Mouse (Mus musculus) C2C12 (cell line): Measurements from ENCODE around the gene Cga. TPM values are rescaled to one million over a fixed set of nuclear protein-coding genes. Genes with fewer than 3 reads are reported as not detected.

Source experiments
- H3K27me3 ChIP-seq: one replicate; pipeline ENCODE4 v1.6.1; 2011; ENCODE audit not compliant: control insufficient read depth, insufficient read depth, insufficient read length
- H3K36me3 ChIP-seq: one replicate; pipeline ENCODE4 v1.6.1; 2011; ENCODE audit not compliant: control insufficient read depth, insufficient read depth
- H3K4me3 ChIP-seq: one replicate; pipeline ENCODE4 v1.5.1; 2011; ENCODE audit warnings: mild to moderate bottlenecking, control low read depth; ENCODE audit not compliant: poor library complexity, insufficient read depth, severe bottlenecking
- H3K79me2 ChIP-seq: one replicate; pipeline ENCODE4 v1.6.1; 2011; ENCODE audit not compliant: control insufficient read depth, insufficient read depth
- H3K79me3 ChIP-seq: one replicate; pipeline ENCODE4 v1.6.1; 2011; ENCODE audit warnings: low read depth, control low read depth
- H3ac ChIP-seq: one replicate; pipeline ENCODE3; 2011; ENCODE audit warnings: low read depth; ENCODE audit not compliant: control insufficient read depth, insufficient read length
- CEBPB ChIP-seq: IDR thresholded peaks from one replicate; pipeline ENCODE4 v1.6.1; 2011; ENCODE audit warnings: low read depth, mild to moderate bottlenecking, control low read depth, moderate library complexity
- CTCF ChIP-seq: IDR thresholded peaks from one replicate; pipeline ENCODE4 v1.5.1; 2011; ENCODE audit not compliant: control insufficient read depth, insufficient read depth, insufficient read length
- FOSL1 ChIP-seq: IDR thresholded peaks from one replicate; pipeline ENCODE4 v1.8.0; 2011; ENCODE audit warnings: mild to moderate bottlenecking, low read length; ENCODE audit not compliant: poor library complexity, insufficient read depth, severe bottlenecking
- MAX ChIP-seq: IDR thresholded peaks from one replicate; pipeline ENCODE4 v1.6.1; 2011; ENCODE audit warnings: mild to moderate bottlenecking, control low read depth
- MYOD1 ChIP-seq: IDR thresholded peaks from one replicate; pipeline ENCODE4 v1.6.1; 2011; ENCODE audit warnings: low read depth; ENCODE audit not compliant: control insufficient read depth, insufficient read length
- MYOG ChIP-seq: IDR thresholded peaks from one replicate; pipeline ENCODE4 v1.6.1; 2011; ENCODE audit not compliant: control insufficient read depth, insufficient read length; ENCODE audit errors: extremely low read depth
- USF1 ChIP-seq: IDR thresholded peaks from one replicate; pipeline ENCODE4 v1.6.1; 2011; ENCODE audit warnings: low read depth, mild to moderate bottlenecking, control low read depth, moderate library complexity
- polyA plus RNA-seq: library from polyadenylated mRNA; unstranded; fragments of >200 nt; fragmentation: generic; extraction: Trizol; gene quantifications from one replicate; pipeline ENCODE4 v1.2.1, GENCODE M21; 2012; ENCODE audit warnings: missing spikeins

Cga gene
- polyA plus RNA-seq, 1 experiment = not detected

DNA sequence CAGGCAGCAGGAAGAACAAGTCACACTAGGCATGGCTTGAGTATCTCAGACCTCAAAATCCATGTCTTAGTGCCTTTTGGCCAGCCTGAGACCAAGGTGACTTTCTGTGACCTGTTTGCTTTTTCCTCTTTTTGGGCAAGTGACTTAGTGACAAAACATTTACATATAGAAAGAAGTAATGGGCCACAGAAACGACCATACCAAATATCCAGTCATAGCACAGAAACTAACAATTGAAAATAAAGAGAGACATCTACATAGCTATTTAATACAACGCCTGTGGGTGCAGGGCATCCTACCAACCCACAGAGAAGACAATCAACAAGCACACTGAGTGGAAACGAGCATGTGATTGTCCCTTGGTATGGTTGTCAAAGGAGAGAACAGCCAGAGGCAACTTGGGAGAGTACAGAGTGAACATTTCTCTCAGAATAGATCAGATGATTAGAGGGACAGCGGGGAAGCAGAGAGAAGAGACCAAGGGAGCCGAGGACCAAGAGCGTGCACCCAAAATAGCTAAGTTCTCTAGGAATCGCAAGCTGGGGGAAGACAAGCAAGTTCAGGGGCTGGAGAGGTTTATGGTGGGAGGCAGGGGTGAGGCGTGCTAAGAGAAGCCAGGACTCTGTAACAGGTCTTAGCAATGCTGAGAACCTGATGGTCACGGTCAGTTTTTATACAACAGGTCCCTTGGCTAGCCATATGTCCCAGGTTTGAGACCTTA is 7.8 kb upstream of the Cga start:
- Histone ChIP-seq H3K79me2 (peaks cover 29% of the 10 kb centered on the region), H3K27me3 (no peaks in the 10 kb centered on the region), H3K4me3 (no peak overlapping the region), H3K36me3 (no peaks in the 10 kb centered on the region), H3ac (no peak overlapping the region), H3K79me3 (peaks cover 17% of the 10 kb centered on the region)
- no peak for TF ChIP-seq FOSL1
- TF ChIP-seq CEBPB = no peak
- TF ChIP-seq CTCF = no peak
- no peak for TF ChIP-seq MYOG
- no peak for TF ChIP-seq MAX

DNA sequence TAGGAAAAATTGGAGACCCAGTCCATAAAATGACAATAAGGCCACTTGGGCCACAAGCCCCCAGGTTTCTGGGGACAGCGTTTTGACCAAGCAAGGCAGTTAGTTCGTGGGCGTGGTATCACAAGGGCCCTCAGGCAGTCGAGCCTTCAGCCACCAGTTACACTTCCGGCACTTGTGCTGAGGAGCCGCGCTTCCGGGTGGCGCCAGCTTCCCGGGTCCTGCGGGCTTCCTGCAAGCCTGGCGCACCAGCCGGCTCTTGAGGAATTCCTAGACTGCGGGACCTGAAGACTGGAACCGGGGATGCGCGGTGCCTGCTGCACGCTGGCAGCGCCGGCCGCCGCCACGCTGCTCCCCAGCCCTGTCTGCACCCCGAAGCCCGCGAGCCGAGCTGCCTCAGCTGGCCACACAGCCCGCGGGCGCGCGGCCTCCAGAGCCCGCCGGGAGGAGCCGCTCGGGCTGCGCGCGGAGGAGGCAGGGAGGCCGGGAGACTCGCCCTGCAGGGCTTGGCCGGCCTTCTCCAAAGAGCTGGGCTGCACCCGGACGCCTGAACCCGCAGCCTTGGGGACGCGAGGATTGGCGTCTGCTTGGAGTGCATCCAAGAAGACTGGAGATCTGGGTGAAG is 7.0 kb upstream of the Cga start:
- Histone ChIP-seq H3K79me3 (peaks cover 8% of the 10 kb centered on the region), H3K27me3 (no peaks in the 10 kb centered on the region), H3K79me2 (peaks cover 21% of the 10 kb centered on the region), H3K36me3 (no peaks in the 10 kb centered on the region), H3K4me3 (peak overlapping the region; percentile 34), H3ac (peak overlapping the region; percentile 89)
- TF ChIP-seq USF1 (no peak), CTCF (no peak), CEBPB (no peak), MAX (peak; percentile 29), FOSL1 (no peak)

DNA sequence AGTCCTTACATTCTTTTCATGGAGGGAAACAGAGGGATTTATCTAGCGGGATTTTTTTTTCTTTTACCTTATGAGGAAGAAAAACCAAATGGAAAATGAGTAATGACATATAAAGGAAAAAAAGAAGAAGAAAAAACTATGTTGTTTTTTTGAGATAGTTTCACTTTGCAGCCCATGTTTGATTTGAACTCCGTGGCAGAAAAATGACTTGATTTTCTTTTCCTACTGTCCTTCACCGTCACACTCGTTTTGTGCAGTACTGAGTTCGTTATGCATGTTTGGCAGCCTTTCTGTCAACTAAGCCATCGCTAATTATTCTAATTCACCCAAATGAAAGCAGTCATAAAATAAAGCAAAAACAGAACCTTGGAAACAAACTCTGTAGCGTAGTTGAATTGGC is 6.3 kb upstream of the Cga start:
- Histone ChIP-seq H3ac (no peak overlapping the region), H3K36me3 (no peaks in the 10 kb centered on the region), H3K79me3 (peaks cover 2% of the 10 kb centered on the region), H3K79me2 (peaks cover 14% of the 10 kb centered on the region), H3K4me3 (peak overlapping the region; percentile 34), H3K27me3 (no peaks in the 10 kb centered on the region)
- no peak for TF ChIP-seq MYOD1
- TF ChIP-seq CEBPB = no peak
- TF ChIP-seq MAX = no peak
- TF ChIP-seq CTCF = no peak

DNA sequence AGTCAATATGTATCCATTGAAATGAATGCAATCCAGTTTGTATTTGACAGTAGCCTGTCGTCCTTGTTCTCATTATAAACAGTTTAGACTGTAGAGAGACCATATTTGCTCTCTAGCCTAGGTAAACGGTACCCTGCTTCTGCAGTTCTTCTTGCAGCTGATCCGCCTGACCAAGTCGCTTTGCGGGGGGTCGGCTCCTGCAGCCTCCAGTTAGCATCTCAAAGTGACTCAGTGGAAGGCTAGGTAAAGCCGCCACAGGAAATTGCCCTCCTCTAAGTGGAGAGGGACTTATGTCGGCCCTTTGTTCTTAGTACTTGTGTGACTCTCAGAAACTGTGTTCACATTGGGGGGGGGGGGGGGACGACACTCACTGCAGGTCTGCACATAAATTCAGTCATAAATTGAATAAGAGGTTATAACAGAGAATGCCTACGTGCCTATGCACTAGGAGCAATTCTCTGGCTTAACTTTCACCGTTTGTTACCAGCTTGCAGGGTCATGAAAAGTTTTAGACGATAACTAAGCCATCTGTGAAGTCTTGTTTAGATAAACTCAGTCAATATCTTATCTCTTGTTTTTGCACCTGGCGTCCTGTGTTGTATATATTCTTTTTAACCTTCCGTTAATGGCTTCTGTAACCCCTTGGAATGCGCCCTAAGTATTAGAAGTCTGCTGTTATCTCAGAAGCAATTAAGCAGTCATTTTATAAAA is 4.3 kb upstream of the Cga start:
- H3ac ChIP-seq = no peak overlapping the region
- H3K36me3 ChIP-seq = no peaks in the 10 kb centered on the region
- H3K79me2 ChIP-seq = no peaks in the 10 kb centered on the region
- H3K27me3 ChIP-seq = no peaks in the 10 kb centered on the region
- no peak overlapping the region for H3K4me3 ChIP-seq
- TF ChIP-seq MYOD1 = no peak
- no peak for TF ChIP-seq CTCF
- no peak for TF ChIP-seq FOSL1
- no peak for TF ChIP-seq CEBPB
- no peak for TF ChIP-seq MYOG
- TF ChIP-seq MAX = no peak
- TF ChIP-seq USF1 = no peak
- H3K79me3 ChIP-seq = peaks cover 1% of the 10 kb centered on the region

DNA sequence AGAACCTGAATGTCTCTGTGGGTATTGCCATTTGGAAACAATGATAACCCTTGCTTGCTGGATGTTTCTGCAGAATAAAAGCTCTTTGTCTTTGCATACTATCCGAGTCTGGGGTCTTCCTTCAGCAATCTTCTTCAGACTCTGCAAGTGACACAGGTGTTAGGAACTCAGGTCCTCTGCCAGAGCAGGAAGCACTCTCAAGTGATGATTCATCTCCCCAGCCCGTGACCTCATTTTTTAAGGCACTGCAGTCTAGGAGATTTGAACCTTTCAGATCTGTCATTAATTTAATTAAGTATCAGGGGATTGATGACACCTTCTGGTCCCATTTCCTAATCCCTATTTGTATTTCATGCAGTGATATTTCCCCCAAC is 3.8 kb upstream of the Cga start:
- H3K79me3 ChIP-seq = peaks cover 1% of the 10 kb centered on the region
- no peaks in the 10 kb centered on the region for H3K27me3 ChIP-seq
- no peaks in the 10 kb centered on the region for H3K79me2 ChIP-seq
- H3K4me3 ChIP-seq = no peak overlapping the region
- TF ChIP-seq MYOG = no peak
- no peak for TF ChIP-seq MAX
- no peak for TF ChIP-seq USF1
- no peak for TF ChIP-seq MYOD1
- no peak for TF ChIP-seq CEBPB
- no peak for TF ChIP-seq CTCF
- TF ChIP-seq FOSL1 = no peak
- H3ac ChIP-seq = no peak overlapping the region
- H3K36me3 ChIP-seq = no peaks in the 10 kb centered on the region
